Mouse (Mus musculus): ENCODE data around the gene Sept4. TPM values are rescaled to one million over a fixed set of nuclear protein-coding genes. Genes with fewer than 3 reads are reported as not detected.

Sept4 gene
- polyA plus RNA-seq, 1 experiment from 2014 or later, result 33.0 TPM

DNA sequence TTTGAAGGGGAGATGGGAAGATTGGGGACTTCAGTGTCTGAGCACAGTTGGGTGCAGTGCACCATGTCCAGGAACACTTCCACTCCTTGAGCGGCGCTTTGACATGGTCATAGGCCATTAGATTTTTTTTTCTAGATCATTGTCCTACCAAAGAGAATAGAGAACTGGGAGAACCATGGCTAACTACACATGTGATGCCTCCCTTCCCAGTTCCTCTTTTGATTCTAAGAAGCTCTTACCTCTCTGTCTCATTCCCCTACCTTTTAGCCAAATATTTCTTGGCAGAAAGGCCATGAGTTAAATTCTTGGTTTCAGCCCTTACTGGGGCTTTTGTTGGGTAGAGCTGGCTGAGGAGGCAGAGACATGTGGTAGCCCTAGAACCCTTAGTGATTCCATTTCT is 34.9 kb downstream of the Sept4 start:
- H3K27me3 ChIP-seq, result no peaks in the 10 kb centered on the region
- no peak overlapping the region for H3K4me3 ChIP-seq (replicated peaks)
- WGBS, result 93% methylated on average over 2 of the region's 2 CpGs
- H3K4me1 ChIP-seq, result no peaks in the 10 kb centered on the region
- no peak for ATAC-seq (ENCODE audit: insufficient number of reproducible peaks, low FRiP score, low TSS enrichment, low read depth)
- no peak overlapping the region for H3K9ac ChIP-seq
- H3K27ac ChIP-seq (replicated peaks), result no peak overlapping the region
- H3K4me2 ChIP-seq (replicated peaks), result no peak overlapping the region
- peaks cover 98% of the 10 kb centered on the region for H3K36me3 ChIP-seq
- H3K9me3 ChIP-seq (replicated peaks), result no peaks in the 10 kb centered on the region

DNA sequence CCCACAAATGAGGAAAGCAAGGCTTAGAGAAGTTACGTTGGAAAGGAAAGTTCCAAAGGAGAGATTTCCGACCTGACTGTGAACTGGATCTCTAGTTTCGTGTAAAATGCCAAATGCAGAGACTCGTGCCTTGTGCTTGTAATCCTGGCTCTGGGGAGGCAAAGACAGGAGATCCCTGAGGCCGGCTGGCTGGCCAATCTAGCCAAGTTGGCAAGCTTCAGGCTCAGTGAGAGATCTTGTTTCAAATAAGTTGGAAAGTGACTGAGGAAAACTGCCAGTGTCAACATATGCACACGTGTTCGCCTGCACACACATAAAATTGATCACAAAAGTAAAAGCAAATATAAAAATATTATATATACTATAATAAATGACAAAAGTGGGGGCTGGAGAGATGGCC is 40.6 kb downstream of the Sept4 start:
- ATAC-seq (ENCODE audit: insufficient number of reproducible peaks, low FRiP score, low TSS enrichment, low read depth), result no peak
- peaks cover 92% of the 10 kb centered on the region for H3K36me3 ChIP-seq

GRCm38 (mm10) chr11:87611547-87611946 is 42.8 kb downstream of the Sept4 start:
- Histone ChIP-seq H3K9me3 (replicated peaks) (no peaks in the 10 kb centered on the region), H3K27me3 (no peaks in the 10 kb centered on the region), H3K9ac (no peak overlapping the region), H3K27ac (replicated peaks) (no peak overlapping the region), H3K4me1 (no peaks in the 10 kb centered on the region), H3K36me3 (peaks cover 90% of the 10 kb centered on the region), H3K4me2 (replicated peaks) (no peak overlapping the region), H3K4me3 (replicated peaks) (no peak overlapping the region)
- ATAC-seq (ENCODE audit: insufficient number of reproducible peaks, low FRiP score, low TSS enrichment, low read depth), result no peak
- WGBS, result 86% methylated on average over 9 of the region's 9 CpGs

More for the DNA sequence above, 40.6 kb downstream of the Sept4 start:
- Histone ChIP-seq H3K27me3 (no peaks in the 10 kb centered on the region), H3K4me2 (replicated peaks) (no peak overlapping the region), H3K9ac (no peak overlapping the region), H3K4me3 (replicated peaks) (no peak overlapping the region), H3K27ac (replicated peaks) (no peak overlapping the region), H3K4me1 (no peaks in the 10 kb centered on the region), H3K9me3 (replicated peaks) (no peaks in the 10 kb centered on the region)
- WGBS, result 79% methylated on average over 7 of the region's 7 CpGs

- WGBS, result 87% methylated on average over 7 of the region's 7 CpGs
- H3K4me3 ChIP-seq (replicated peaks), result no peak overlapping the region
- no peaks in the 10 kb centered on the region for H3K4me1 ChIP-seq
- H3K36me3 ChIP-seq, result peaks cover 85% of the 10 kb centered on the region
- no peak overlapping the region for H3K27ac ChIP-seq (replicated peaks)
- H3K9ac ChIP-seq, result no peak overlapping the region
- no peak overlapping the region for H3K4me2 ChIP-seq (replicated peaks)
- no peaks in the 10 kb centered on the region for H3K9me3 ChIP-seq (replicated peaks)
- H3K27me3 ChIP-seq, result no peaks in the 10 kb centered on the region
- no peak for ATAC-seq (ENCODE audit: insufficient number of reproducible peaks, low FRiP score, low TSS enrichment, low read depth)
These were observed 45.3 kb downstream of the Sept4 start for GRCm38 (mm10) chr11:87613972-87614371.

DNA sequence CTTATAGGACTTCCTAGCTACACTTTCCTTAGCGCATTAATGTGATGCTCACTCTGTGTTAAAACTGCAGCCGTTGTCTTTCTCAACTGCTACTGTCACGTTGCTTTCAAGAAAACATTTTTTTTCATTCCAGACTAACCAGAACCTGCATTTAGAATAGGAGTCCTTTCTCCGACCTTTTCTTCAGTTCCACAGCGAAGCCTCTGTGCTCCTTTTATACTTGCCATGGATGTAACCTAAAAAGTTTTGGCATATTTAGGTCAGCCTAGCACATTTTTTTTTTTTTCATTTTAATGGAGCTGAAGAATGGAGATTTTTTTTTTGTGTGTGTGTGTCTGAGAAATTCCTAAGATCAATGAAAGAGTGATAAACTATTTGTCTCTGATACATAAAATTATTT is 46.8 kb downstream of the Sept4 start:
- no peaks in the 10 kb centered on the region for H3K27me3 ChIP-seq
- H3K9me3 ChIP-seq (replicated peaks), result no peaks in the 10 kb centered on the region
- H3K4me3 ChIP-seq (replicated peaks), result no peak overlapping the region
- peaks cover 74% of the 10 kb centered on the region for H3K36me3 ChIP-seq
- no peak for ATAC-seq (ENCODE audit: insufficient number of reproducible peaks, low FRiP score, low TSS enrichment, low read depth)
- 92% methylated on average over 5 of the region's 5 CpGs for WGBS
- H3K9ac ChIP-seq, result no peak overlapping the region
- H3K27ac ChIP-seq (replicated peaks), result no peak overlapping the region
- no peaks in the 10 kb centered on the region for H3K4me1 ChIP-seq
- H3K4me2 ChIP-seq (replicated peaks), result no peak overlapping the region

DNA sequence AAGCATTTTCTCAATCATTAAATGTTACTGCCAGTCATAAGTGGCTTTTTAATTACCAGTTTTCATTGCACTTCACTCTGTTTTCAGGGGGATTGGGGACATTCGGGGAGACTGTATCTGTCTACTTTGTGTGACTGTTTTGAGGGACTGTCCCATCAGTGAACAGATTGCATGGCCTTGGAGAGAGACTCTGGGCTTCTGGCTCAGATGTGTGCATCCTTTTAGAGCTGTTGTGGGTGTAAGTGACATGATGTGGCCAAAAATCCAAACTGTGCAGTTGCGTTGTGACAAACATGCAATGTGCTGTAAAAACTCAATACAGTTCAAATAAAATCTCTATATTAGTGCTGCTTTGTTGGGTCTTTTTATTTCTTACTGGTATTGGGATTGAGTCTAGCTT is 47.2 kb downstream of the Sept4 start:
- WGBS, result 95% methylated on average over 2 of the region's 2 CpGs
- no peak overlapping the region for H3K4me3 ChIP-seq (replicated peaks)
- no peak overlapping the region for H3K9ac ChIP-seq
- H3K4me2 ChIP-seq (replicated peaks), result no peak overlapping the region
- no peaks in the 10 kb centered on the region for H3K9me3 ChIP-seq (replicated peaks)
- ATAC-seq (ENCODE audit: insufficient number of reproducible peaks, low FRiP score, low TSS enrichment, low read depth), result no peak
- no peaks in the 10 kb centered on the region for H3K4me1 ChIP-seq
- H3K27ac ChIP-seq (replicated peaks), result no peak overlapping the region
- H3K27me3 ChIP-seq, result no peaks in the 10 kb centered on the region
- peaks cover 70% of the 10 kb centered on the region for H3K36me3 ChIP-seq

DNA sequence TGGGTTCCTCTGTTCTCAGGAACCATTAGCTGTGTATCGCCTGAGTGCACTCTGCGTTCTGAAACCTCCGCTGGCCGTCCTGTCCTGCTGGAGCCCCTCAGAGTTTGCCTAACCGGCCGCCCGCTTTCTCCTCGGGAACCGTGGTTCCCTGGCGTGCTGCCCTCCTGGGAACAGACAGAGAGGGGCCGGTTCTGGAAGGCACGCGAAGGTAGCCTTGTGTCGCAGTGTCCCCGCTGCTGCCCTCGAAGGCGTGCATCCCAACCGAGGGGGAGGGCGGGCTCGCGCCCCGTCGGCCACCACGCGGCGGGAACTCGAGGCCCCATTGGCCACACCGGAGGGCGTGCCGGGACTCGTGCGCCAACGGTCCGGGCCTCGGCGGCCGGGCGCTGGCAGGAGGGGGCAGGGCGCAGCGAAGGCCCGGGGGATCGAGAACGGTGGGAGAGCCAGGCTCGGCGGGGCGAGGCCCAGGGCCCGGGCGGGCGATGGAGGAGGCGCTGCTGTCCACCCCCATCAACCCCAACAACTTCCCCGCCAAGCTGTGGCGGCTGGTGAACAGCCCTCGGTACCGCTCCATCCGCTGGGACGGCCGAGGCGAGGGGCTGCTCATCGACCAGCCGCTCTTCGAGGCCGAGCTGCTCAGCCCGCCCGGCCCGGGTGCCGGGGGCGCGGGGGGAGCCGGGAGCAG is 48.2 kb downstream of the Sept4 start, which contains the start of gene Hsf5:
Hsf5 (plus strand) TSS at position 375 of the 685 bp plus-strand sequence.
- no peaks in the 10 kb centered on the region for H3K27me3 ChIP-seq
- H3K9ac ChIP-seq, result no peak within 1 kb of the TSS
- ATAC-seq (ENCODE audit: insufficient number of reproducible peaks, low FRiP score, low TSS enrichment, low read depth), result no peak; the same call in 1 of the 2 replicates
- H3K4me1 ChIP-seq, result no peaks in the 10 kb centered on the region
- no peak within 1 kb of the TSS for H3K4me2 ChIP-seq (replicated peaks)
- H3K9me3 ChIP-seq (replicated peaks), result no peaks in the 10 kb centered on the region
- no peak within 1 kb of the TSS for H3K4me3 ChIP-seq (replicated peaks)
- H3K36me3 ChIP-seq, result peaks cover 61% of the 10 kb centered on the region
- H3K27ac ChIP-seq (replicated peaks), result no peak within 1 kb of the TSS
- 89% methylated on average over 62 of the region's 69 CpGs for WGBS

DNA sequence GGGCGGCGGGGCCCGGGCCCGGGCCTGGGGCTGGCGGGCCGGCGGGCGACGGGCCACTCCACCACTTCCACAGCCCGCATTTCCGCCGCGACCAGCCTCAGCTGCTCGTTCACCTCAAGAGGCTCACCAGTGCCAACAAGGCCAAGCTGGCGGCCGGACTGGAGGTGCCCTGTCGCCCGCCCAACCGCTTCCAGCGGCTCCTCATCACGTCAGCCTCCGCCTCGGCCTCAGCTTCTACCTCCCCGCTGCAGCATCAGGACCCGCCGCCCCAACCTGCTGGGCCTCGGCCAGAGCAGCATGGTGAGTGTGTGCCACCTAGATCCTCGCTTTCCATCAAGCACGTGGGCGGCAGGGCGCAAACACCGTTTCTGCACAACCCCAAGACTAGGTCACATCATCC is 48.9 kb downstream of the Sept4 start:
- H3K9ac ChIP-seq, result no peak overlapping the region
- 96% methylated on average over 32 of the region's 32 CpGs for WGBS
- ATAC-seq (ENCODE audit: insufficient number of reproducible peaks, low FRiP score, low TSS enrichment, low read depth), result no peak
- H3K36me3 ChIP-seq, result peaks cover 55% of the 10 kb centered on the region
- no peak overlapping the region for H3K4me3 ChIP-seq (replicated peaks)
- H3K27ac ChIP-seq (replicated peaks), result no peak overlapping the region
- H3K4me1 ChIP-seq, result no peaks in the 10 kb centered on the region
- no peak overlapping the region for H3K4me2 ChIP-seq (replicated peaks)
- no peaks in the 10 kb centered on the region for H3K27me3 ChIP-seq
- H3K9me3 ChIP-seq (replicated peaks), result no peaks in the 10 kb centered on the region

DNA sequence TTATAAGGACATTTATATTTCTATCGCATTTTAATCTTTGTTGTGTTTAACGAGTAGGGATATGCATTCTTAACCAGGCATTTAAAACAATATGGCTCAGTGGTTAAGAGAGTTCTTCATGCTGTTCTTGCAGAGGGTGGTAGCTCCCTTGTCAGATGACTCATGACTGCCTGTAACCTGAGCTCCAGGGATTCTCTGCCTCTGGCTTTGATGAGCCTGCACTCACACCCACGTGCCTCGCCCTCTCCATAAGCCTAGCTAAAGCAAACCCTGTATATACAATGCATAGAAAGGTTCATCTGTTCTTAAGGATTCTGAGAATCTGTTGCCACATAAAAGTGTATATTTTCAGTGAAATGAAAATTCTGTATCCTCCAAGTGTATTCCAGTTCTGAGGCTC is 54.5 kb downstream of the Sept4 start:
- no peak for ATAC-seq (ENCODE audit: insufficient number of reproducible peaks, low FRiP score, low TSS enrichment, low read depth)
- Histone ChIP-seq H3K9me3 (replicated peaks) (no peaks in the 10 kb centered on the region), H3K4me3 (replicated peaks) (no peak overlapping the region), H3K36me3 (peaks cover 27% of the 10 kb centered on the region), H3K4me2 (replicated peaks) (no peak overlapping the region), H3K27ac (replicated peaks) (no peak overlapping the region), H3K27me3 (no peaks in the 10 kb centered on the region), H3K9ac (no peak overlapping the region), H3K4me1 (no peaks in the 10 kb centered on the region)
- 56% methylated on average over 4 of the region's 4 CpGs for WGBS

GRCm38 (mm10) chr11:87629859-87630258 is 61.2 kb downstream of the Sept4 start:
- Histone ChIP-seq H3K36me3 (peaks cover 6% of the 10 kb centered on the region; the same call in 1 of the 2 replicates), H3K27ac (replicated peaks) (no peak overlapping the region), H3K9ac (no peak overlapping the region), H3K9me3 (replicated peaks) (no peaks in the 10 kb centered on the region), H3K4me2 (replicated peaks) (no peak overlapping the region), H3K4me3 (replicated peaks) (no peak overlapping the region), H3K4me1 (no peaks in the 10 kb centered on the region), H3K27me3 (no peaks in the 10 kb centered on the region)
- WGBS, result 35% methylated on average over 10 of the region's 10 CpGs
- ATAC-seq (ENCODE audit: insufficient number of reproducible peaks, low FRiP score, low TSS enrichment, low read depth), result no peak

- Histone ChIP-seq H3K27ac (replicated peaks) (no peak overlapping the region), H3K9ac (peak overlapping the region; percentile 52), H3K9me3 (replicated peaks) (no peaks in the 10 kb centered on the region), H3K4me1 (peaks cover 7% of the 10 kb centered on the region; the same call in 1 of the 2 replicates), H3K4me2 (replicated peaks) (peak overlapping the region; percentile 70), H3K4me3 (replicated peaks) (peak overlapping the region; percentile 48), H3K27me3 (no peaks in the 10 kb centered on the region), H3K36me3 (no peaks in the 10 kb centered on the region)
- WGBS, result 20% methylated on average over 2 of the region's 2 CpGs
- ATAC-seq (ENCODE audit: insufficient number of reproducible peaks, low FRiP score, low TSS enrichment, low read depth), result no peak
These were observed 70.1 kb downstream of the Sept4 start for GRCm38 (mm10) chr11:87638793-87639192.

- peak overlapping the region; percentile 70 for H3K4me2 ChIP-seq (replicated peaks)
- no peaks in the 10 kb centered on the region for H3K27me3 ChIP-seq
- H3K4me1 ChIP-seq, result peaks cover 7% of the 10 kb centered on the region; the same call in 1 of the 2 replicates
- no peaks in the 10 kb centered on the region for H3K36me3 ChIP-seq
- peak overlapping the region; percentile 52 for H3K9ac ChIP-seq
- ATAC-seq (ENCODE audit: insufficient number of reproducible peaks, low FRiP score, low TSS enrichment, low read depth), result peak; percentile 69
- no peaks in the 10 kb centered on the region for H3K9me3 ChIP-seq (replicated peaks)
- WGBS, result 2% methylated on average over 29 of the region's 29 CpGs
- H3K27ac ChIP-seq (replicated peaks), result no peak overlapping the region
- H3K4me3 ChIP-seq (replicated peaks), result peak overlapping the region; percentile 48
These were observed 70.5 kb downstream of the Sept4 start for GRCm38 (mm10) chr11:87639206-87639605.

All from embryonic facial prominence, embryonic 15.5 days (tissue).